Mouse (Mus musculus) hematopoietic stem cell, adult 5-6 weeks (primary cell): ENCODE measurements around the gene Epn2. TPM values are rescaled to one million over a fixed set of nuclear protein-coding genes. Genes with fewer than 3 reads are reported as not detected.

Source experiments
- ATAC-seq, 2 experiments: fragments of 125-278 bp in 1 of 2; replicated peaks in 1 of 2; 2 replicates each; pipeline ENCODE4 v1.8.0; 2016 to 2017; ENCODE audit warnings: inconsistent platforms in 2 of 2, mild to moderate bottlenecking in 2 of 2, moderate number of reproducible peaks in 2 of 2, low read depth in 1 of 2, moderate TSS enrichment in 1 of 2; ENCODE audit not compliant: low FRiP score in 2 of 2, poor library complexity in 2 of 2, severe bottlenecking in 2 of 2, insufficient read depth in 1 of 2, low TSS enrichment in 1 of 2
- total RNA-seq: library from RNA; stranded (forward); fragments of 172-1452, 232-1000 nt; gene quantifications from 2 replicates; pipeline ENCODE4 v1.2.3, GENCODE M21; 2017

Epn2 gene
- total RNA-seq, 1 experiment from 2014 or later, result not detected

- peak; percentile 19 to 20; a peak in 2 of 4 replicates for ATAC-seq
These were observed 17.1 kb downstream of the Epn2 start for GRCm38 (mm10) chr11:61562421-61562820.

- no peak for ATAC-seq
These were observed 19.9 kb downstream of the Epn2 start for GRCm38 (mm10) chr11:61559572-61559971.

- ATAC-seq, result no peak
These were observed 26.3 kb downstream of the Epn2 start for GRCm38 (mm10) chr11:61553015-61553754.

GRCm38 (mm10) chr11:61550631-61551030, 28.9 kb downstream of the Epn2 start:
- no peak for ATAC-seq

GRCm38 (mm10) chr11:61547710-61548109, 31.8 kb downstream of the Epn2 start:
- ATAC-seq, result no peak

GRCm38 (mm10) chr11:61546452-61546851, 33.0 kb downstream of the Epn2 start:
- ATAC-seq, result no peak

- ATAC-seq, result no peak
These were observed 33.9 kb downstream of the Epn2 start for GRCm38 (mm10) chr11:61545586-61545985.

- ATAC-seq, result no peak
These were observed 38.4 kb downstream of the Epn2 start for GRCm38 (mm10) chr11:61541106-61541505.

GRCm38 (mm10) chr11:61540642-61541041, 38.8 kb downstream of the Epn2 start:
- ATAC-seq, result no peak

GRCm38 (mm10) chr11:61537362-61537761, 42.1 kb downstream of the Epn2 start:
- no peak for ATAC-seq

- no peak for ATAC-seq
These were observed 42.5 kb downstream of the Epn2 start for GRCm38 (mm10) chr11:61536952-61537351.

- no peak for ATAC-seq
These were observed 44.0 kb downstream of the Epn2 start for GRCm38 (mm10) chr11:61535530-61535929.

- no peak for ATAC-seq
These were observed 45.9 kb downstream of the Epn2 start for GRCm38 (mm10) chr11:61533571-61533970.

- ATAC-seq, result no peak
These were observed 46.7 kb downstream of the Epn2 start for GRCm38 (mm10) chr11:61532820-61533219.

GRCm38 (mm10) chr11:61529268-61529713, 50.2 kb downstream of the Epn2 start:
- ATAC-seq, result peak; percentile 74 to 75

- ATAC-seq, result no peak
These were observed 52.6 kb downstream of the Epn2 start for GRCm38 (mm10) chr11:61526872-61527271.

GRCm38 (mm10) chr11:61519484-61520107, 59.9 kb downstream of the Epn2 start:
- no peak for ATAC-seq

- no peak for ATAC-seq
These were observed 60.6 kb downstream of the Epn2 start for GRCm38 (mm10) chr11:61518871-61519270.

GRCm38 (mm10) chr11:61517971-61518370, 61.5 kb downstream of the Epn2 start:
- no peak for ATAC-seq
